Mouse (Mus musculus): ENCODE data around the gene Nudt3.

Nudt3 gene

GRCm38 (mm10) chr17:27636132-27637020, 13.1 kb upstream of the Nudt3 start, which contains the start of gene Rps10:
Gene Rps10, minus strand, starts transcription at chr17:27636669.
- DNase-seq (ENCODE audit: low read depth, low spot score): peak; percentile 75

- DNase-seq (ENCODE audit: low read depth, low spot score): peak; percentile 62
Observed at GRCm38 (mm10) chr17:27635575-27635903, 12.2 kb upstream of the Nudt3 start.

GRCm38 (mm10) chr17:27634871-27635574, 11.7 kb upstream of the Nudt3 start, which contains the start of gene RPS10-NUDT3:
Gene RPS10-NUDT3, minus strand, starts transcription at chr17:27635222.
- DNase-seq (ENCODE audit: low read depth, low spot score): peak; percentile 97

GRCm38 (mm10) chr17:27629249-27630020, 6.1 kb upstream of the Nudt3 start:
- DNase-seq (ENCODE audit: low read depth, low spot score): peak; percentile 91

GRCm38 (mm10) chr17:27628376-27628775, 5.1 kb upstream of the Nudt3 start:
- peak; percentile 71 for DNase-seq (ENCODE audit: low read depth, low spot score)

GRCm38 (mm10) chr17:27627451-27627850, 4.2 kb upstream of the Nudt3 start:
- DNase-seq (ENCODE audit: low read depth, low spot score): peak; percentile 80

- peak; percentile 66 for DNase-seq (ENCODE audit: low read depth, low spot score)
Observed at GRCm38 (mm10) chr17:27626681-27627080, 3.4 kb upstream of the Nudt3 start.

- DNase-seq (ENCODE audit: low read depth, low spot score): peak; percentile 87
Observed at GRCm38 (mm10) chr17:27625455-27626251, 2.4 kb upstream of the Nudt3 start.

- peak; percentile 78 for DNase-seq (ENCODE audit: low read depth, low spot score)
Observed at GRCm38 (mm10) chr17:27622611-27623359, 510 bp downstream of the Nudt3 start.

- peak; percentile 57 for DNase-seq (ENCODE audit: low read depth, low spot score)
Observed at GRCm38 (mm10) chr17:27621705-27622531, 1.4 kb downstream of the Nudt3 start.

GRCm38 (mm10) chr17:27621161-27621560, 2.1 kb downstream of the Nudt3 start:
- DNase-seq (ENCODE audit: low read depth, low spot score): no peak

GRCm38 (mm10) chr17:27615388-27615787, 7.9 kb downstream of the Nudt3 start:
- no peak for DNase-seq (ENCODE audit: low read depth, low spot score)

GRCm38 (mm10) chr17:27613016-27613415, 10.3 kb downstream of the Nudt3 start:
- DNase-seq (ENCODE audit: low read depth, low spot score): no peak

- no peak for DNase-seq (ENCODE audit: low read depth, low spot score)
Observed at GRCm38 (mm10) chr17:27611994-27612393, 11.3 kb downstream of the Nudt3 start.

GRCm38 (mm10) chr17:27611519-27611884, 11.8 kb downstream of the Nudt3 start:
- peak; percentile 62 for DNase-seq (ENCODE audit: low read depth, low spot score)

GRCm38 (mm10) chr17:27610679-27611518, 12.4 kb downstream of the Nudt3 start:
- no peak for DNase-seq (ENCODE audit: low read depth, low spot score)

- no peak for DNase-seq (ENCODE audit: low read depth, low spot score)
Observed at GRCm38 (mm10) chr17:27609576-27609975, 13.7 kb downstream of the Nudt3 start.

- no peak for DNase-seq (ENCODE audit: low read depth, low spot score)
Observed at GRCm38 (mm10) chr17:27603522-27604234, 19.6 kb downstream of the Nudt3 start.

Measured in ZHBTc4 (cell line).